ENCODE assay signal across 14 mouse cellular contexts in the genomic region with DNA sequence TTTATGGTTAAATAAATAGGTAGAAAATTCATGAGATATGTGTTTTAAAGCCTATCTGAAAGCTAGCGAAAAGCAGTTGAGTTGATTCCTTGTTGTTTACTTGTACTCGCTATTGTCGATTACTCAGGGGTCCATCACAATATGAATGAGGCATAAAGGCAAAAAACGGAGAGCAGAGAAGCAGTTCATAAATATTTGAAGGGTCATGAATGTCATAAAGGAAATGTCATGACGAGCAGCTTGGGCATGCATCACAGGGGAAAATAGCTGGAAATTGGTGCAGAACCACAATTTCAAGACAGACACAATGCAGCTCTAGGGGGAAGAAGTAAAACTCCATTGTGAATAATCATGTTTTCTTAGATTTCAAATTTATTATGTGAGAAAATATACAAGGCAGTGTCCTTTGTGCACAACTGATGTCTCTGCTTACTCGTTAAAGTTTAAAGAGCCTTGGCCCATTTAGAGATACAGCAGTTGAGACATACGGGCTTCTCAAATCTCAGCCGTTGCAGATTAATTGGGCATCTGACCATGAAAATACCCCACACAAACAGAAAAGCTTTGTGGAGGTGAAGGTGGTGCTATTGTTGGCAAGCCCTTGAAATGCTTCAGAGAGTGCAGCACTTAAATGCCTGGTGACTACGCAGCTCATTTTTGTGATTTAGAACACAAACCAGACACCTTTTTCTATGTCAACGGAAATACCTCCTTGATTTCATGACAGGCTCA.
"Had no signal": no experiment of that assay in that cellular context is flagged by ENCODE, and none has a peak within 500 bp of the region (broad histone marks: within the 10 kb centered on the region; RNA-seq: fewer than 3 reads in every experiment).

No protein-coding gene starts in this region.

- H3K36me3 ChIP-seq: kidney, embryonic 15.5 days; limb, embryonic 15.5 days; neural tube, embryonic 13.5 days had no signal

- H3K9ac ChIP-seq: kidney, embryonic 15.5 days; limb, embryonic 15.5 days; liver, embryonic 14.5 days; neural tube, embryonic 13.5 days had no signal

- ATAC-seq: intestine, embryonic 16.5 days had no signal

- H3K4me2 ChIP-seq: kidney, embryonic 15.5 days; limb, embryonic 15.5 days; neural tube, embryonic 13.5 days had no signal

- H3K27ac ChIP-seq: kidney, embryonic 15.5 days; limb, embryonic 15.5 days; liver, embryonic 14.5 days; neural tube, embryonic 13.5 days; stomach, postnatal 0 days had no signal

- H3K4me1 ChIP-seq: kidney, embryonic 15.5 days; limb, embryonic 15.5 days; neural tube, embryonic 13.5 days had no signal

- H3K27me3 ChIP-seq: kidney, embryonic 15.5 days; limb, embryonic 15.5 days; neural tube, embryonic 13.5 days had no signal

- DNase-seq: kidney, adult 2 months; kidney, postnatal 36 days; layer of hippocampus, adult 9-11 months; layer of hippocampus, postnatal 36 days; lung, adult 18-20 months; right cerebral cortex, adult 18-20 months; right cerebral cortex, postnatal 25 days; thymus, postnatal 4 days had no signal

- H3K4me3 ChIP-seq: kidney, embryonic 15.5 days; limb, embryonic 15.5 days; neural tube, embryonic 13.5 days had no signal

- H3K9me3 ChIP-seq: kidney, embryonic 15.5 days; limb, embryonic 15.5 days; neural tube, embryonic 13.5 days had no signal
